Mouse (Mus musculus) forebrain, embryonic 11.5 days (tissue): ENCODE measurements around the gene Gapvd1. TPM values are rescaled to one million over a fixed set of nuclear protein-coding genes. Genes with fewer than 3 reads are reported as not detected.

Experiments
- ATAC-seq: fragments of 200-750 bp; cut with Nextera tagmentation; replicated peaks from 2 replicates; pipeline ENCODE4 v1.8.0; 2017; ENCODE audit warnings: moderate TSS enrichment; ENCODE audit not compliant: low FRiP score
- DNase-seq: peaks from one replicate; pipeline ENCODE4 v3.0.0-alpha.2; 2017; ENCODE audit warnings: low spot score
- H3K27ac ChIP-seq: fragments of 300-500 bp; sonication (generic); 2 replicates; pipeline ENCODE4 v1.5.1; 2014; ENCODE audit warnings: low read depth, low read length
- H3K27me3 ChIP-seq: fragments of 300-500 bp; sonication (generic); 2 replicates; pipeline ENCODE4 v1.6.1; 2014; ENCODE audit warnings: mild to moderate bottlenecking, low read length, mixed read lengths; ENCODE audit not compliant: control insufficient read depth, insufficient read depth
- H3K36me3 ChIP-seq: fragments of 300-500 bp; sonication (generic); 2 replicates; pipeline ENCODE4 v1.6.1; 2014; ENCODE audit warnings: mild to moderate bottlenecking, low read length, moderate library complexity, mixed read lengths; ENCODE audit not compliant: control insufficient read depth, insufficient read depth
- H3K4me1 ChIP-seq: fragments of 300-500 bp; sonication (generic); replicated peaks from 2 replicates; pipeline ENCODE4 v1.6.1; 2014; ENCODE audit warnings: low read length, mixed read lengths; ENCODE audit not compliant: control insufficient read depth, insufficient read depth
- H3K4me2 ChIP-seq: fragments of 300-500 bp; sonication (generic); 2 replicates; pipeline ENCODE4 v1.6.1; 2014; ENCODE audit warnings: low read depth, mild to moderate bottlenecking, low read length, moderate library complexity, mixed read lengths; ENCODE audit not compliant: severe bottlenecking
- H3K4me3 ChIP-seq: fragments of 300-500 bp; sonication (generic); 2 replicates; pipeline ENCODE4 v1.5.1; 2014; ENCODE audit warnings: low read depth, low read length
- H3K9ac ChIP-seq: fragments of 300-500 bp; sonication (generic); 2 replicates; pipeline ENCODE4 v1.6.1; 2014; ENCODE audit warnings: low read length
- H3K9me3 ChIP-seq: fragments of 300-500 bp; sonication (generic); 2 replicates; pipeline ENCODE4 v1.6.1; 2016; ENCODE audit warnings: low read length, mixed read lengths; ENCODE audit not compliant: control insufficient read depth
- WGBS: fragments of 180-500 bp; shearing (Covaris S2); extraction: QIAGEN DNeasy Blood & Tissue Kit; methylation state at CpG from one replicate; pipeline ENCODE4 v1.1.7; 2014; 5-methylcytosine and 5-hydroxymethylcytosine counted together
- polyA plus RNA-seq: library from polyadenylated mRNA; unstranded; fragments of >200 nt; fragmentation: Nextera tagmentation; extraction: Ambion mirVana; gene quantifications from 2 replicates; pipeline ENCODE4 v1.2.1, GENCODE M21; 2014

Gene Gapvd1
- polyA plus RNA-seq, 1 experiment from 2014 or later = 106 TPM

DNA sequence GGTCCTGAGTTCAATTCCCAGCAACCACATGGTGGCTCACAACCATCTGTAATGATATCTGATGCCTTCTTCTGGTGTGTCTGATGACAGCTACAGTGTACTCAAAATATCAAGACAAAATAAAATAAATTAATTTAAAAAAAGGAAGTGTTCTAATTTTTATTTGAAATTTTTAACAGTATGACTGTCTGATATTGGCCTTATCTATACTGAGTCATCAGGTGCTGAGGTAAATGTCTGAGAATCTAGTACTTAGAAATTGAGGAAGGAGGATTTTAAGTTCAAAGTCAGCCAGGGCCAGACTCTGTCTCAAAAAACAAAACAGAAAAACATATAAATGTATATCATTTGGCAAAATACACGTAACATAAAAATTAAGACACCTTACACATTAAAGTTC lies 46.4 kb downstream of the Gapvd1 start:
- Histone ChIP-seq H3K9ac (no peak overlapping the region), H3K27me3 (no peaks in the 10 kb centered on the region), H3K27ac (no peak overlapping the region), H3K4me1 (no peaks in the 10 kb centered on the region), H3K36me3 (peaks cover 8% of the 10 kb centered on the region), H3K9me3 (no peaks in the 10 kb centered on the region), H3K4me3 (no peak overlapping the region), H3K4me2 (no peak overlapping the region)
- ATAC-seq (no peak), DNase-seq (no peak)
- WGBS = 92% methylated on average over 1 of the region's 1 CpGs

DNA sequence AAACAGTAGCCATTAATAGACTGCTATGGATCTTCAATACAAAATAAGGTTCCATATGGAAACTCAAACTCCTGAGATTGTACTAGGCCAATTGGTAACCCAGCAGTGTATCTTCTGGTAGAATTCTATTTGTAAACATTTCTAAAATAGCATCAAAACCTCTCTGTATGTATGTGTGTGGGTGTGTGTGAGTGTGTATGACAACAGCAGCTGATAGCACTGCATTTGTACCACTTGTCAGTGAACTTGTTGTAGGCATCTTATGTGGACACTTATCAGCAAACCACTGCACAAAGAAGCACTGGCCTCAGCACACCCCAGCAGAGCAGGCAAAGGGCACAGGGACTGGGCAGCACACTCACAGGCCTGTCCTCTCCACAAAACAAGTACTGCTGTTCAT lies 58.4 kb downstream of the Gapvd1 start:
- ATAC-seq (no peak), DNase-seq (no peak)
- Histone ChIP-seq H3K9ac (no peak overlapping the region), H3K4me2 (no peak overlapping the region), H3K36me3 (peaks cover 4% of the 10 kb centered on the region; the same call in 1 of the 2 replicates), H3K9me3 (no peaks in the 10 kb centered on the region), H3K4me3 (no peak overlapping the region), H3K27me3 (no peaks in the 10 kb centered on the region), H3K27ac (no peak overlapping the region), H3K4me1 (no peaks in the 10 kb centered on the region)

DNA sequence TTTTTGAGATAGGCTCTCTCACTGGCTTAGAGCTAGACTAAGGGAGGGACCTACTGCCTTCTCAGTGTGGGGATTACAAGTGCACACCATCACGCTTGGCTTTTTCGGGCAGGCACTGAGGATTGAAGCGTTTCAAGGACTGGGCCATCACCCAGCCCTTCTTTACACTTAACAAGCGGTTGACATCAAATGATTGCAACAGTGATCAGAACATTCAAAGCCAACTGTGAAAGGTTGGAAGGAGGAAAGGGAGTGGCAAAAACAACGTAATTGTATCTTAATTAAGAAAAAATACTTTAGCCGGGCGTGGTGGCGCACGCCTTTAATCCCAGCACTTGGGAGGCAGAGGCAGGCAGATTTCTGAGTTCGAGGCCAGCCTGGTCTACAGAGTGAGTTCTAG lies 62.2 kb downstream of the Gapvd1 start:
- no peak overlapping the region for H3K27ac ChIP-seq
- ATAC-seq (no peak), DNase-seq (no peak)
- H3K36me3 ChIP-seq = peaks cover 6% of the 10 kb centered on the region; the same call in 1 of the 2 replicates
- H3K9me3 ChIP-seq = no peaks in the 10 kb centered on the region
- whole genome bisulfite sequencing = 95% methylated on average over 10 of the region's 10 CpGs
- H3K9ac ChIP-seq = no peak overlapping the region
- H3K27me3 ChIP-seq = no peaks in the 10 kb centered on the region
- no peak overlapping the region for H3K4me3 ChIP-seq
- H3K4me1 ChIP-seq = no peaks in the 10 kb centered on the region
- H3K4me2 ChIP-seq = no peak overlapping the region

DNA sequence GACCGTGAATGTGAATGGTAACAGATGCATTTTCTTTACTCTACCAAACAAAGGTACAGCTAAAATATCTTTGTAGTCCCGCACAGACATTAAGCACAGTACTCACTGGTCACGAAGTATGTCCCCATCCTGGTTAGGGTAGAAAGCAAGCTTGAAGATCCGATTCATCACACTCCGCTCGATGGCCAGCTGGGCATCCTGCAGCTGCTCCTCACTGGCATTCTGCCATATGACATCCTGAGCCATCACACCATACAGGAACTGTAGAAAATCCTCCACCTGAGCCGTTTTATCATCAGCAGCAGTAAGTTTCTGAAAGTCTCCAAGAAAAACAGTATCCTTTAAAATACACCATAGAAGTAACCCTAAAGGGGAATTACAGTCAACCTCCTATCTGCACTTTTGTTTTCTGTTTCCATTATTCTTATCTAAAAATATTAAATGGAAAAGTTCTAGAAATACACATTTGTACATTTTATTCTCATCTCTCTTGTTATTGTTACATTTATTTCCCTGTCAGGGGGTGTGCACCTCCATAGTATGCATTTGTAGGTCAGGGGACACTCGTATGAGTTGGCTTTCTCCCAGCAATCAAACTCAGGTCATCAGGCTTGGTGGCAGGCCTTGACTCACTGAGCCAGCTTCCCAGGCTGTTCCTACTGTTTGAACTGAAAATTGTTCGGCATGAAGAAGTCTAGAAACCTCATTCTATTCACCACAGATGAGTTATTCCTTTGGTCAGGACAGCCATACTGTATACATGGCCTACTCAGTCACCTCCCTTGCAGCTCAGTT lies 70.8 kb downstream of the Gapvd1 start:
- H3K36me3 ChIP-seq = peaks cover 14% of the 10 kb centered on the region
- H3K4me3 ChIP-seq = no peak overlapping the region
- 94% methylated on average over 9 of the region's 9 CpGs for WGBS
- no peaks in the 10 kb centered on the region for H3K27me3 ChIP-seq
- no peaks in the 10 kb centered on the region for H3K9me3 ChIP-seq
- DNase-seq = peak; percentile 44
- no peaks in the 10 kb centered on the region for H3K4me1 ChIP-seq
- H3K9ac ChIP-seq = no peak overlapping the region
- H3K27ac ChIP-seq = no peak overlapping the region
- no peak for ATAC-seq
- no peak overlapping the region for H3K4me2 ChIP-seq

DNA sequence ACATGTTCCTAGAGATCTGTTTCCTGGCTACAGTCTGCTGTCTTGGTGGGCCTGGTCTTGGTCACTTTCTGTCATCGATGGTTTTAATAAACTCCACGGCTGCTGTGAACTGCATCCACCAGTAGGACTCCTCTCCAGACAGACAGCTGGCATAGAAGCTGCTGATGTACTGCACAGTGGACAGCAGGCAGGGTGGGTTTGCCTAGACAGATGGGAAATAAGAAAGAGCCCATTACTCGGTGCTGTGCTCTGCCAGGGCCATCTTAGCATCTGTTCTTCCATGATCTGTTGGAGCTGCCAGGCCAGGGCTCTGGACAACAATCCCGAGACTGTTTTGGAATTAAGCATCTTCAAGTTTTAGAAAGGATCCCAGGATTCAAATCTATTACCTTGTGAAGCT lies 77.1 kb downstream of the Gapvd1 start:
- H3K9ac ChIP-seq = no peak overlapping the region
- no peak overlapping the region for H3K4me3 ChIP-seq
- no peak for ATAC-seq
- H3K4me2 ChIP-seq = no peak overlapping the region
- no peak for DNase-seq
- H3K27me3 ChIP-seq = no peaks in the 10 kb centered on the region
- 91% methylated on average over 4 of the region's 4 CpGs for WGBS
- H3K36me3 ChIP-seq = peaks cover 6% of the 10 kb centered on the region; the same call in 1 of the 2 replicates
- H3K9me3 ChIP-seq = no peaks in the 10 kb centered on the region
- H3K4me1 ChIP-seq = no peaks in the 10 kb centered on the region
- no peak overlapping the region for H3K27ac ChIP-seq

DNA sequence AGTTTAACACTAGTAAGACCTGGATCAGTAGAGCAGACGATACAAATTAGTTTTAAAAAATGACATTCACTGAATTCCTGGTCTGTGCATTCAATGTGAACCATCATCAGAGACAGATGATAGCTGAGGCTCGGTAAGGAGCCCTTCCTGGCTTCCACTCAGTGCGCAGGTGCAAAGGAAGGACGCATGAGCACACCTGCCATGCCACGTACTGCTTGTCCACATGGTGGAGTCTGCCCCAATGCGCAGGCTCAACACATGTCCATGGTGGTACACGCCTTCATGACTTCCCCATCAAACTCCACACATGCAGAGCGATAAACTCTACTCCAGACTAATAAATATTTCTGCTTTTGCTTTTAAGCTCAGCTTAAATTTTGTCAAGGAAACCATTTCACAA lies 78.0 kb downstream of the Gapvd1 start:
- whole genome bisulfite sequencing = 93% methylated on average over 8 of the region's 8 CpGs
- H3K36me3 ChIP-seq = peaks cover 6% of the 10 kb centered on the region; the same call in 1 of the 2 replicates

DNA sequence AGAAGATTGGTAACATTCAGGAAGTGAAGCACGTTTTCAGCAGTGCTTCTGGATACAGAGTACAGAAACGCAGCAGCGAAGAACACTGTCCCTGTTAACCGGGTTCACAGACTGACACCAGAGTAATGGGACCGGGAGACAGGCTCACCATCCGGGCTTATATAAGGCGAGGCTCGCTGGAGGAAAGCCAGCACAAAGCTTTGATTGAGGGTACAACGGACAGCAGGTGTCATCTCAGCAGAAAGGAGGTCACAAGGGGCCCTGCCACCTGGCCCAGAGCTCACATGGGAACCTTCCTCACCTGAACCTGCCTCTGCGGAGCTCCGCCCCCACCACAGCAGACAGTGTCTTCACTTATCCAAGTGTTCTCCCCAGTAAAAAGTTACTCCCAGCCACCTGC lies 81.2 kb downstream of the Gapvd1 start:
- H3K27me3 ChIP-seq = no peaks in the 10 kb centered on the region
- WGBS = 86% methylated on average over 11 of the region's 11 CpGs

More for the DNA sequence above, 78.0 kb downstream of the Gapvd1 start:
- no peak overlapping the region for H3K27ac ChIP-seq
- no peak overlapping the region for H3K4me2 ChIP-seq
- no peaks in the 10 kb centered on the region for H3K27me3 ChIP-seq
- H3K4me3 ChIP-seq = no peak overlapping the region
- no peak overlapping the region for H3K9ac ChIP-seq
- H3K9me3 ChIP-seq = no peaks in the 10 kb centered on the region
- DNase-seq (no peak), ATAC-seq (no peak)
- H3K4me1 ChIP-seq = no peaks in the 10 kb centered on the region

DNA sequence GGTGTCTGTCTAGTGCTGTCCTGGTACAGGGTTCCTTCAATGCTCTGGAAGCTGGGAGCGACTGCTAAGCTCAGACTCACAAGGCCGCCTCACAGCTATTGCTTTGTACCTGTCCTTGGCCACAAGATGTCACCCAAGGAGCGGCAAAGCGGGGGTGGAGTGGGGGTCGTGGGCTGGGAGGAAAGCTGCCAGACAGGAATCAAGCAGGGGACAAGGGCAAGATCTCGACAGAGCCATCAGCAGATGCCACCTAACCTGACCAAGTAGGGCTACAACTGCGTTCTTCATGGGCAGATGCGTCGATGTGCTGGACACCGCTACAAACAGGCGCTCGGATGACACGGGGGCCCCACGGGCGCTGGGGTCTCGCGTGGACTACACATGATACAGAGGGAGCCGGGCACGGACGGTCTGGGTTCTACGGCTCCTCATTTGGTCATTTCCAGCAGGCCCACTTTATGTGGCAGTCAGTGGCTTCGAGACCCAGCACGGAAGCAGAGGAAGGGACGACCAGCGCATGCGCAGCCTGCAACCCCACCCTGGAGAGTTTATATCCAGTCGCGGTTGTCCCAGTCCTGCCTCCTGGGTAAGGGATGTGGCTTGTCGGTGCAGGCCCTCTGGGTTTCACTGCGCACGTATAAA lies 83.5 kb downstream of the Gapvd1 start:
- Histone ChIP-seq H3K9ac (peak overlapping the region; percentile 67), H3K9me3 (no peaks in the 10 kb centered on the region), H3K4me3 (peak overlapping the region; percentile 34), H3K27me3 (no peaks in the 10 kb centered on the region), H3K27ac (no peak overlapping the region), H3K36me3 (peaks cover under 1% of the 10 kb centered on the region; the same call in 1 of the 2 replicates), H3K4me1 (no peaks in the 10 kb centered on the region; the same call in 1 of the 2 replicates), H3K4me2 (peak overlapping the region; percentile 68)
- 33% methylated on average over 31 of the region's 31 CpGs for WGBS
- ATAC-seq (peak; percentile 58), DNase-seq (peak; percentile 81)

More for the DNA sequence above, 81.2 kb downstream of the Gapvd1 start:
- Histone ChIP-seq H3K27ac (no peak overlapping the region), H3K4me1 (no peaks in the 10 kb centered on the region), H3K9ac (no peak overlapping the region), H3K36me3 (peaks cover 6% of the 10 kb centered on the region; the same call in 1 of the 2 replicates), H3K4me3 (no peak overlapping the region), H3K9me3 (no peaks in the 10 kb centered on the region), H3K4me2 (no peak overlapping the region)
- ATAC-seq (no peak), DNase-seq (no peak)
